Mouse (Mus musculus) adrenal gland, postnatal 14 days (tissue): Measurements from ENCODE around the gene Zfyve28. TPM values are rescaled to one million over a fixed set of nuclear protein-coding genes. Genes with fewer than 3 reads are reported as not detected.

Experiments
- DNase-seq: peaks from one replicate; pipeline ENCODE4 v3.0.0; 2021; ENCODE audit warnings: mixed read lengths
- total RNA-seq: library from RNA; stranded (reverse); gene quantifications from 2 replicates; pipeline ENCODE4 v1.2.3, GENCODE M21; 2021

The Zfyve28 gene
- total RNA-seq, 1 experiment from 2014 or later, result 0.44 TPM

DNA sequence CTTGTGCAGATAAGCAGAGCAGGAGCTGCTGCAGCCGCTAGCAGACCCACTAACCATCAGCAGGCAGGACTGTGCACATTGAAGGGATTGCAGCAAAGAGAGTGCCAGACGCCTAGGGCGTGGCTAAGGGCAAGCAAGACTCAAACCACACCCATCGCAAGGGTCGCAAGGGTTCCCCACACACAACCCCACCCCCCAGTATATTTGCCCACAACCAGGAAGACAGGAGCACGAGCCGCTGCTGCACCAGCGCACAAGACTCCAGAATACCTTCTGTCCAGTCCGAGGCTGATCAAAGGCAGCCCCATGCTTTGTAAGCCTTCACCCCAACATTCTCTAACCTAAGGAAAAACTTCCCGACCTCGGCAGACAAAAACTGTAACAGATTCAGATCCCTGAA is 1.7 kb downstream of the Zfyve28 start:
- DNase-seq, result no peak

DNA sequence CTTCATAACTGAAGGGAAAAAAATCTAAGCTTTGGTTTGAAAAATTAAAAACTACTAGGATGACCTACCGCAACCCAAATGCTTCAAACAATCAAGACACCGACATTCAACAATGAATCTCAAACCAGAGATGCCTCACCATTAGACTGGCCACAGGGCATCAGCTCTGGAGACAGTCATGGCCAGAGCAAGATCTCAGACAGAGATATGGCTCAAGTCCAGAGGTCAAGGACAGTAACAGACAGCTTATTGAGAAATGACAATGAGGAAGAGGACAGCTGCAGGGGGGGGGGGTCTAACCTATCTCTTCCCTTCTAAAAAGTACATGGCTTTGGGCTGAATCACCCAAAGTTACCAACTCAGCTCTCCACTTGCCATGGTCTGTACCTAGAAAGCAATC is 3.0 kb downstream of the Zfyve28 start:
- DNase-seq, result peak; percentile 34

DNA sequence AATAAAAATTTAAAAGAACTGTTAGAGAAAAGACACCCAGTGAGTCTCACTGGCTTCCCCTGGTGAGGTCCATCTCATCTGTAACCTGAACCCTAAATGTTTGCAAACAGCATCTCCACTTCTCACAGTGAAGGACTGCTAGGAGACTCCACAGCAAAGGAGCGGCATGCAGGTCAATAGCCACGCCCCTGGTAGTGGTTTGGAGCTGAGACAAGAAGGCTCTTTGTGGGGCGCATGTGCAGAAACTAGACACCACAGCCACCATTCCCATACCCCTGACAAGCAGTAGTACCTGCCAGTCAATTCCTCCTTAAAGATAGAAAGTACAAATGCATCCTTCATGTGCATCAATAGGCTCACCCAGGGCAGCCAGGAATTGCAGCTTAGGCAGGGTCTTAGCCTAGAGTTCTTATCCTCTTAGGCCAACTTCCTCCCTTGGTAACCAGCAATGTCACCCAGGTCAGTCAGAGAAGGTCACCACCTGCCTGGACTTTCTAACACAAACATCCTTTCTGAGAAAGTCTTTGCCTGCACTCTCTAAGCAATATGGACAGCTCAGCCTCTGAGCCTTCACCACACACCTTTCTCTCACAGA is 4.0 kb downstream of the Zfyve28 start:
- DNase-seq, result no peak

DNA sequence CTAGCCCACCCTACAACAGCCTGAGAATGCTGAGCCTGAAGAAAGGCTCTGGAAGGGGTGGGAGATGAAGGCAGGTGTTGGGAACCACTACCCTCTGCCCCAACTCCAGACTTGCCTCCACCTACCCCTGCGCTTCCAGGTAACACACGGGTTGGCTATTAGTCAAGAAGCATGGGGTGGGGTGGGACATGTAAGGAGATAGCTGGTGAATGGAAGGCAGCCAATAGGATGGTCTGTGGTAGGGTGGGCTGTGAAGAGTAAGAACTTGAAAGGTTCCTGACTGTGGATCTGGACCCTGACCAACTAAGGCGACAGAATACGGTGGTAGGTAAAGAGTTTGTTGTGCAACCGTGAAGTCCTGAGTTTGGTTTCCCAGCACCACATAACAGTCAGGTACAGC is 4.9 kb downstream of the Zfyve28 start:
- no peak for DNase-seq

DNA sequence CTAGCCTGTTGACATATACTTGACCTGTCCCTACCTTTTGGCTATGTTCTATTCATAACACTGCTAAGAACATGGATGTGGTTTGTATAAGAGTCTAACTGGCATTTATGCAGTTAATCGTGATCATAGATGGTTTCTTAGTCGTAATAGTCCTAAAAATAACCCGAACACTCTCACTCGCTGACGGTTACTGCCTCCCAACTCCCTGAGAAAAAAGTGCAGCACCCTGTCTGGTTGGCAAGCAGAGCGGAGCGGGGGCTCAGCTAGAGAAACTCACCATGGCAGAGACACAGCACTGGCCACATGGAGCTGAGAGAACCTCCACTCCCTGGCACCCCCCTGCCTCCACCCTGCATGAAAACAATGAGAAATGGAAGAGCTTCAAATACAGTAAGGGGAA is 7.3 kb downstream of the Zfyve28 start:
- no peak for DNase-seq

DNA sequence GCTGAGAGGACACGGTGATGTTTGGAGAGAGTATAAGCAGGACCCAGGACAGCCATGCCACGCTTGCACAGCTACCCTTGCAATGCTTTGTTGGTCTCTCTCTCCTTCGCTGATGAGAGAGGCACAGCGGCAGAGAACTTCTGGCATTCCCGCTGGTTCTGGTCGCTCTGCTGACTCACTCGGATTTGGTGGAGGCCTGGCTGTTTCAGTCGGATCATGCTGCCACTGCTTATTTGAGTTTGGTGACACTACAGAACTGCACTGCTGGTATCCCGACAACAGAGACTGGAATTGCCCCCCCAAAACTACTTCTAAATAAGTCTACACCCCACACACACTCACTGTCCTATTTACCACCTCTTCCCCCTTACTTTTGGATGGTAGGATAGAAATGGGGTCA is 9.0 kb downstream of the Zfyve28 start:
- DNase-seq, result no peak

DNA sequence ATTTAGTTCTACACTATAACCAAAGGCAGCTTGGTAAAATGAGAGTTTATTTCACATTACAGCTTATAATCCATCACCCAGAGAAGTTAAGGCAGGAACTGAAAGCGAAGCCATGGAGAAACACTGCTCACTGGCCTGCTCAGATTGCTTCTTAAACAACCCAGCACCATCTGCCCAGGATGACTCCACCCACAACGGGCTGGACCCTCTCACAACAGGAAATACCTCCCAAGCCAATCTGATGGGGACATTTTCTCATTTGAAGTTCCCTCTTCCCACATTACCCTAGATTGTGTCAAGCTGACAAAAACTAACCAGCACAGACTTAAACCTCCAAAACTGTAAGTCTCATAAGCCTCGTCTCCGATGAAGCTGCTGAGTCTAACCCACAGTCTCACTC is 10.2 kb downstream of the Zfyve28 start:
- no peak for DNase-seq

DNA sequence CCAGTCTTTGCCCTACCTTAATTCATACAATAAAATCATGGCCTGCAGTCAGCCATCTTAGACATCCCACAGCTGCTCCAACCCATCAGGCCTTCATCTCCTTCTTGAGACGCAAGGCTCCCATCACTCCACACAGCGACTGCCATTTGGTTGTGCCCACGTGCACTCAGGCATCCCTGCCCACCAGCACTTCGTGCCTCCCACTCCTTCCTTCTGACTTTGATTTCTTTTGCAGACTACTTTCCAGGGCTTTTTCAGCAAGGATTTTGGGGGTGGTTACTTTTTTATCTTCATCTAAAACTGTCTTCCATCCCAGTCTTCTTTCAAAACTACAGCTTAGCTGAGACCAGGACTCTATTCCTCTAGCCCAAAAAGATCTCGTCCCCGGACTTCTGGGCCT is 11.5 kb downstream of the Zfyve28 start:
- no peak for DNase-seq

DNA sequence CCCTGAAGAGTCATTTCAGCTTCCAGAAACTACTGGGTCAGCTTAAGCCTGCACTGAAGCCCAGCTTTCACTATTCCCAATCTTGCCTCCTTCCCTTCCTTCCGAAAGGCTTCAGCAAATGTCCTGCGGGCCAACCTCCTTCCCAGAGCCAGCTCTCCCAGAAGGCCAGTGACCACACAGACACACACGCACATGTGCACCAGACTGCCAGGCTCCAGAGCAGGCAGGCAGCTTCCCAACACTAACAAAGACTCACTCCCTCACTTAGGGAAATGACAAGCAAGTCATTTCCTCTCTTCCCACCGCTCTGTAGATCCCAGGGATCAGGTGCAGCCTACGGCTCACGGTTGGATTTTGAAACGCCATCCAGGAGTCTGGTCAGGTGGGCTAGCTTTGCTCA is 12.1 kb downstream of the Zfyve28 start:
- DNase-seq, result no peak

DNA sequence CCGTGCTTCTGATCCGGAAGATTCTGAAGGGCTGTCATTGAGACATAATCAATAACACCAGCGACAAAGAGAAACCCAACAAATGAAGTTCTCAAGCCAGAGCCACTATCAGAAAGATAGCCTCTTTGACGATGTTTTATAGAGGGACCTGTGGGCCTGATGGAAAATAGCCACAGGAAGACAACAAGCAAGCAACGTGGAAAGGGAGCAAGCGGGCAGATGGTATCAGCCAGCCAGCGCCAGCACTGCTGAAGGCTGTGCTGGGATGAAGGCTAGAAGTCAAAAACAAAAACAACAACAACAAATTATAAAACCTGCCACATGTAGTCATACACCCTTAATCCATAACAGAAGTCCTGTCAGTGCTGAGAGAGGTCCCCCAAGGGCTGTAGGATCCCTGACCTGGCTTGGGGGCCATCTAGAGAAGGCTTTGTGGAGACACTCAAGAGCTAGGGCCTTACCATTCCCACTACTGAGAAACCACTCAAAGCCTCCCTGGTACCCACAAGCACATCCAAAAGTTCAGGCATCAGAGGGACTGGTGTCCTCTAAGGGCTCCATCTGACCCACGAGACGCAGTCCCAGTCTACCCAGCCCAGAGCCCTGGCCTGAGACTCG is 13.5 kb downstream of the Zfyve28 start:
- no peak for DNase-seq

DNA sequence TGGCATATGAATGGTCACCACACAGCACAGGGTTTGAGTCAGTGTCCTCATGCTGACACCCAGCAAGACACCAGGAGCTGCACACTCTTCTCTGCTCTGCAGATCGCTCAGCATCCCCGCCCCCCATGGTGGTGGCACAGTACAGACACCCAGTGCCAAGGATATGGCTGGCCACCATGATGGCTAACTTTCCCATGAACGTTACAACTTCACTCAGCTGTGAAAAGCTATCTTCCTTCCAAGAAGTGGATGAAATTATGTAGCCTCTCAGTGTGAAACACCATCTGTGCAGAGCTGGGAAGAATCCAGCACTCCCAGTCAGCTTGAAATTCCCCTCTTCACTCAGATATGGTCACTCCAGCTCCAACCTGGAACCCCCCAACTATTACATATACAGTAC is 14.0 kb downstream of the Zfyve28 start:
- DNase-seq, result no peak

DNA sequence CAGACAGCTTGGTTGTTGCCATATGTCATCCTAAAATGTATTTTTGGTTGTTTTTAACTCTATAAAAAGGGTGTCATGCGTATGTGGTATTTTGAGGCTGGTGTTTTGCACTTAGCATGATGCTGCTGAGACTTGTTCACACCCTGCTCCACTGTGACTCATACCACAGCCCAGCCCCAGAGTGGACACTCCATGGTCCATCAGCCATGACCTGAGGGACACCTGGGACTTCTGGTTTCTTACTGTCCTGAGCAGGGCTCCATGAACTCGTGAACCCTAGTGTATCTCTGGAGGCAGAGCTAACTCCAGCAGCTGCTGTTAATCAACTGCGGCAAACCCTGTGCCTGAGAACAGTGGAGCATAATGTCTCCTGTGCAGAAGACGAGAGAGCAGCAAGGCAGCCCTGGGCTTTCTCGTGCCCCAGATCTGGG is 15.0 kb downstream of the Zfyve28 start:
- no peak for DNase-seq

DNA sequence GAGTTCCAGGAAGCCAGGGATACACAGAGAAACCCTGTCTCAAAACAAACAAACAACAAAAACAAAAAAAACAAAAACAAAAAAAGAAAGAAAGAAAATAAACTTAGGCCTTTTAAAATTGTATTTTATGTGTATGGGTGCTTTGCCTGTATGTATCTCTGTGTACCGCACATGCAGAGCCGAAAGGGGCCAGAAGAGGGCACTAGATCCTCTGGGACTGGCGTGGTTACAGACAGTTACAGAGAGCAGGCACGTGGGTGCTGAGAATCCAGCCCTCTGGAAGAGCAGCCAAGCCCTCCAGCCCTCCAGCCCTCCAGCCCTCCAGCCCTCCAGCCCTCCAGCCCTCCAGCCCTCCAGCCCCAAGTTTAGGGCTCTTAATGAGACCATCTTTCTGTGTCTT is 16.5 kb downstream of the Zfyve28 start:
- peak; percentile 60 for DNase-seq

DNA sequence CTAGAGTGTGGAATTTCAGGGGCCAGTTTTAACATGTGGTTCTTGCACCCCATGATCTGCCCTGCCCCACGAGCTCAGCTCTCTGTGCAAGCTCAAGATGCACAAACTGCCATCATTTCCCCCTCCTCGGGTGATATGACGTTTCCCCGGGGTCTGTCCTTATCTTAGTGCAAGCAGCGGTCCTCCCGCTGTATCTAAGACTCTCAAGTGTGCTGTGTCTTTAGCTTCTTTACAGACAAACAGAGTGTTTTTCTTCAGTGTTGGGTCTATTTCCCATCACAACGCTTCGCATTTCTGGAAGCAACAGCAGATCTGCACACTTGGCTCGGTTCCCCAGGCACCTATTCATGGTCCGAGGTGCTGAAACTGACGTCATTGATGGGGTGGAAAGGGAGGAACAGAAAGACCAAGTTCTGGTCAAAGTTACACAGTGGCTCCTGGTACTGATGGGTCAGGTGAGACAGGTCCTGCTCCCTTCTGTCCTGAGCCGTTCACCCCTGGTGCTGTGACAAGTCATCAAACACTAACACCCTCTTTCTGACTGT is 18.3 kb downstream of the Zfyve28 start:
- no peak for DNase-seq

DNA sequence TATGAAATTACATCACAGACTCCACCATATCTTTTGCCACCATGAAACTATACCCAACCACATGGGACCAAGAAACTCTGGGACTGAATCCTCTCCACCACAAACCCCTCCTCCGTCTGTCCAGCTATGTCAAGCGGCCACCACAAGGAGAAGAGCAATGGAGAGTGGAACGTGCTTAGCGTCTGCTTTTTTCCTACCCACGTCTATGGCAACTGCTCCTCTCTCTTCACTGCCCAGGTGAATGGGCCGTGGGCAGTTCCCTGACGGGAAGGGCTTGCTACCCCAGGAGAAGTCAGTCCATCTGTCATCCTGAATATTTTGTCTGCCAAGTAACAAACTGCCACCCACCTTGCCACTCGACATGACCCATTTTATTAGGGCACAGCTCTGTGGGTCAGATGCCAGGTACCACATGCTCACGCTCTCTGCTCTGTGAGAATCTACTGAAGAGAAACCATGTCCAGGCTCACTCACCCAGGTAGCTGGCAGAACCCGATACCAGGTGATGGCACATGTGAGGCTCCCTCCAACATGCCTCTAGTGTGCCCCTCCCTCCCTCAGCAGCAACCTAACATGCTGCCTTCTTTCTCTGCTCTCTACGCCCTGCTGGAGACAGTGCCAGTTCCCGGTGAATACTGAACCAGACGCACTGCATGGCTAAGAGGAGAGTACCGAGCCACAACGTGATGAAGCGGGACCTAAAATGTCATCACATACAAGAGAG is 18.9 kb downstream of the Zfyve28 start:
- DNase-seq, result no peak

DNA sequence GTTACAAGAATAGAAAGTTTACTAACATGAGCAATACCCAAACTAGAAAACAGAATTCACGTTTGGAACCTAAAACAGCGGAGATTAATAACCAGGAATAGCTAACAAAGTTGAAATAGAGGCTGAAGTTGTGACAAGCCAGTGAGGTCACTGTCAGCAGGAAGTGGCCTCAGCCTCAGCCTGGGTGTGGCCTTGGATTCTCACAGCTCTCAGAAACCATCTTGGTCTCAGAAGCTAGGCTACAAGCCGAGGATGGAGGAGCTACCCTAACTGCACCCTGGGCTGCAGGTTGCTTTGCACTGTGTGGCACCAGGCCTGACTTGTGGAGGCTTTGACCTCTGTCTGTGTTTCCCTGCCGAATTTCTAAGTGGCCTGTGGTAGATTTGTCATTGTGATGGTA is 22.2 kb downstream of the Zfyve28 start:
- DNase-seq, result no peak

DNA sequence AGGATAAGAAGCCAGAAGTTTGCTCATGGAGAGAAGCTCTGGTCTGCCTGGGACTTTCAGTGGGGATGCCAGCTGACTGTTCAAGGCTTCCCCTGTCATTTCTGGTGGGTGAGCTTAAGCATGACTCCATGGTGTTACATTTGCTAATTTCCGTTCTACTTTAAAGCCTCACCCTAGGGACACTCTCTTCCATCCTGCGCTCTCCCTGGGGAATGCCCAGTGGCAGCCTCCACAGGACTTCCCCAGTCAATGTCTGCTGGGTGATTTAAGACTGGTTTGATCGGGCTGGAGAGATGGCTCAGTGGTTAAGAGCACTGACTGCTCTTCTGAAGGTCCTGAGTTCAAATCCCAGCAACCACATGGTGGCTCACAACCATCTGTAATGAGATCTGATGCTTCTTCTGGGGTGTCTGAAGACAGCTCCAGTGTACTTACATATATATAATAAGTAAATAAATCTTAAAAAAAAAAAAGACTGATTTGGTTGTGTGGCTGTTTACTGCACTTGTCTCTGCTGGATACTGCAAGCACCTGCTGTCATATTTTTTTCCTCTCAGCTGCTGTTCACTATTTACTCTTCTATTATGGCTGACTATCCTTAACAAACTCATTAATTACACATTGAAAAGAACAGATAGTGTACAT is 29.0 kb downstream of the Zfyve28 start:
- DNase-seq, result no peak

DNA sequence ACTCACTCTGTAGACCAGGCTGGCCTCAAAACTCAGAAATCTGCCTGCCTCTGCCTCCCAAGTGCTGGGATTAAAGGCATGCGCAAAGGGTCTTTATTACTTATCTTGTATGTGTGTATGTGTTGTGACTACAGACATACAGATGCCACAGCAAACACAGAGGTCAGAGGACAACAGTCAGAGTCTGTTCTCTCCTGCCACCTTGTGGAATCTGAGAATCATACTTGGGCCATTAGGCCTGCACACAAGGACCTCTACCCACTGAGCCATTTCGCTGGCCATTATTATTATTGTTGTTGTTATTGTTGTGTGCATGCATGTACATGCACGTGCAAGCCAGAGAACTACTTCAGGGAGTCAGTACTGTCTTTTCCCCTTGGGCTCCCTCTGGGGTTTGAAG is 33.1 kb downstream of the Zfyve28 start:
- DNase-seq, result peak; percentile 37

DNA sequence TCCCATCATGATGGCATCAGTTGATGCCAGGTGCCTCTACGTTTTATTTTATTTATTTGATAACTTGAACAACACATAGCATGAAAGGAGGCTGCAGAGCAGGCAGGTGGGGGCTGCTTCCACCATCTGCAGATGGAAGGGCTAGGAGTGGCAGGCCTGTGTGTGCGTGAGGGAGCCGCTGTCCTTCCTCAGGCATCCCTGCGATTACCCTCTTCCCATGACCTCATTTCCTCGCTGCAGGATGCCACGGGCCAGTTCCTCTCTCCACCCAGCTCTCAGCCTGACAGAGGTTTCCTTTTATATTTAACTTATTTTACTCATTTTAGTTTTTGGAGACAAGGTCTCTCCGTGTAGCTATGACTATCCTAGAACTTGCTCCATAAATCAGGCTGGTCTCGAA is 33.9 kb downstream of the Zfyve28 start:
- DNase-seq, result no peak

DNA sequence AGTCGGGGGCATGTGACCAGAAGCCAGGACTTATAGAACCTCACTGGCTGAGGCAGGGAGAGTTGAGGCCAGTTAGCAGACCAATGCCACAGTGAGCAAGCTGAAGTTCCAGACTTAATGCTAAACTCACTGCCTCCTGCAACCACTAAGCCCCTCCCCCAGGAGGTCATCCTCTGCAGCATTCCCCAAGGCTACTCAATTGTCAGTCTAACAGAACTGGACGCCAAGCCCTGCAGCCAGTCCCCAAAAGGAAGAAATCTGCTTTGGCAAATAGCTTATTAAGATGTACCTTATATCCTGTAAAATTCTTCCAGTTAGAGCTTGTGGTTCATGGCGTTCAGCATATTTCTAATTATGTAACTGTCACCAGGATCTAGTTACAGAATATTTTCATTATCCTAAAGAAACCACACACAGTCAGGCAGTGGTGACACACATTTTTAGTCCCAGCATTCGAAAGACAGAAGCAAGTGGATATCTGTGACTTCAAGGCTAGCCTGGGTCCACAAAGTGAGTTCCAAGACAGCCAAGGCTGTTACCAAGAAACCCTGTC is 35.2 kb downstream of the Zfyve28 start:
- DNase-seq, result peak; percentile 63

DNA sequence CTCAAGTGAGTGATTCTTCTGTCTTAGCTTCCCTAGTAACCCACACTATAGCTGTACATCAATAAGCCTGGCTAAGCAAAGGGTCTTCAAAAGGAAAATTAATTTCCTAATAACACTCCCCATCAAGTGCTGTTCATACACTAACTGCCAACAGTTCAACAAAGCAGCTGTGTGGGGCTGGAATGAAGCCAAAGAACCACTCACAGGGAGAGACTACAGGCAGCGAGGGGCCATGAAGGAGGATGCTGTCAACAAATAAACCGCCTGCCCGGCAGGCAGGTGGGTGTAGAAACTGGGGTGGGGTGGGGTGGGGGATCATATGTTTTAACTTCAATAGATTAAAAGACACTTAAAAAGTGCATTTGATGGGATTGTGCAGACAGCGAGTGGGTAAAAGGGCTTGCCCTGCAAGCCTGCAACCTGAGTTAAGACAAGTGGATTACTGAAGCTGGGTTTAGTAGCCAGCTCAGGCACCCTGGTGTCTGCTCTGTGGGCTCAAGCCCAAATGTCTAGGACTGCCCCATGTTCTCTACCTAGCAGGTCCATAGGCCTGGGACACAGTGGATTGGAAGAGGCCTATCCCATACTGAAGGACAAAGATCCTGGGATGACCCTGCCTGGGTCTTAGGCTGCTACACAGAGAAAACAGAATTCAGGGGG is 35.8 kb downstream of the Zfyve28 start:
- DNase-seq, result peak; percentile 53

DNA sequence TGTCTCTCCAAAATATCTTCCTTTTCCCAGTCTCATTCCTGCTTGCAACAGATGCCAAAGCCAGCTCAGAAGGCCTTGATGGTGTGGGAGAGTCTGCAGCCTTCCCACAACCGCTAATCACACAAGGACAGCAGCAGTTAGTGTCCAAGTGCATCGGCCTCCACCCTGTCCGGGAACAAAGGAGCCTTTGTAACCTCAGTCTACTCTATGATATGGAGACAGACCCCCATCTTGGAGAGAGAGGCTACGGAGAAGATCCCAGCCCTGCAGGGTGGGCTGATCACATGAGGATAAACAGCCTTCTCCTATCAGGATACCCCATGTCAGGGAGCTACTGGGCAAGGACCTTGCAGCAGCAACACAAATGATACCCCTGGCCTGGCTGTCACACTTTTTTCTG is 36.5 kb downstream of the Zfyve28 start:
- peak; percentile 57 for DNase-seq
